Comparison of ENCODE assay signal across 9 mouse cellular contexts in genomic region chr3:144801861-144802260, GRCm38 (mm10). TPM values are rescaled to one million over a fixed set of nuclear protein-coding genes. Genes with fewer than 3 reads are reported as not detected.
DNase-seq lines count a peak whose midpoint lies in the region; ATAC-seq and TF ChIP-seq lines count a peak whose summit lies in the region.
"Had no signal": no experiment of that assay in that cellular context is flagged by ENCODE, and none has a peak within 500 bp of the region (broad histone marks: within the 10 kb centered on the region; RNA-seq: fewer than 3 reads in every experiment).

No protein-coding gene starts in this region.

- no peaks in the 10 kb centered on the region for H3K4me1 ChIP-seq in midbrain, embryonic 14.5 days (ENCODE audit: control insufficient read depth, insufficient read depth, low read length)
- no peaks in the 10 kb centered on the region for H3K4me1 ChIP-seq in midbrain, embryonic 13.5 days (replicated peaks)
- H3K4me1 ChIP-seq in small intestine, adult 2 months (ENCODE audit: control insufficient read depth, insufficient read depth, insufficient read length, low read length): peaks cover 5% of the 10 kb centered on the region; the same call in 1 of the 2 replicates
- H3K4me1 ChIP-seq: limb, embryonic 12.5 days had no signal

- intact Hi-C loops in heart, postnatal 36 days (cut with DNase I): no loop called here

- TF ChIP-seq POLR2A in small intestine, adult 2 months (IDR thresholded peaks at IDR 0.05; ENCODE audit: low read depth, low read length): no peak

- no peaks in the 10 kb centered on the region for H3K27me3 ChIP-seq in midbrain, embryonic 14.5 days (ENCODE audit: control insufficient read depth, insufficient read depth, low read length)
- H3K27me3 ChIP-seq in midbrain, embryonic 13.5 days: no peaks in the 10 kb centered on the region
- no peaks in the 10 kb centered on the region for H3K27me3 ChIP-seq in small intestine, adult 2 months (ENCODE audit: control insufficient read depth, insufficient read depth, low read length)
- H3K27me3 ChIP-seq: limb, embryonic 12.5 days had no signal

- H3K4me2 ChIP-seq in midbrain, embryonic 14.5 days (ENCODE audit: low read length): no peak overlapping the region
- no peak overlapping the region for H3K4me2 ChIP-seq in midbrain, embryonic 13.5 days (replicated peaks)
- H3K4me2 ChIP-seq: limb, embryonic 12.5 days had no signal

- H3K4me3 ChIP-seq in midbrain, embryonic 14.5 days (replicated peaks; ENCODE audit: low read depth, low read length): no peak overlapping the region
- no peak overlapping the region for H3K4me3 ChIP-seq in midbrain, embryonic 13.5 days (replicated peaks)
- no peak overlapping the region for H3K4me3 ChIP-seq in small intestine, adult 2 months (ENCODE audit: low read depth, low read length)
- H3K4me3 ChIP-seq: limb, embryonic 12.5 days had no signal

- DNase-seq in gastrocnemius, postnatal 10 days: peak; percentile 23
- no peak for DNase-seq in gastrocnemius, adult 8-10 months (ENCODE audit: low spot score in 2 of 2)
- DNase-seq in midbrain, embryonic 14.5 days: peak; percentile 48
- peak; percentile 60 for DNase-seq in R1 (ENCODE audit: low read depth, low spot score)
- DNase-seq in heart, postnatal 36 days: peak; percentile 25 to 39
- no peak for DNase-seq in left cerebral cortex, adult 9 months (ENCODE audit: low spot score in 2 of 2)

- H3K27ac ChIP-seq in midbrain, embryonic 14.5 days (replicated peaks; ENCODE audit: low read depth, low read length): no peak overlapping the region
- H3K27ac ChIP-seq in midbrain, embryonic 13.5 days: no peak overlapping the region
- no peak overlapping the region for H3K27ac ChIP-seq in small intestine, adult 2 months (ENCODE audit: insufficient read depth, low read depth, low read length)
- H3K27ac ChIP-seq: limb, embryonic 12.5 days had no signal

- peak; percentile 53; the same call in 1 of the 2 replicates for TF ChIP-seq CTCF in small intestine, adult 2 months (IDR thresholded peaks at IDR 0.05; ENCODE audit: extremely low read depth, insufficient read length, insufficient replicate concordance, low read depth, low read length)

- WGBS in midbrain, embryonic 14.5 days: 37% methylated on average over 8 of the region's 8 CpGs
- 37% methylated on average over 8 of the region's 8 CpGs for WGBS in midbrain, embryonic 13.5 days
- WGBS in small intestine, adult 2 months: 43% methylated on average over 8 of the region's 8 CpGs

- no peaks in the 10 kb centered on the region for H3K36me3 ChIP-seq in midbrain, embryonic 14.5 days (ENCODE audit: control insufficient read depth, insufficient read depth, low read length)
- no peaks in the 10 kb centered on the region for H3K36me3 ChIP-seq in midbrain, embryonic 13.5 days
- peaks cover 3% of the 10 kb centered on the region; the same call in 1 of the 2 replicates for H3K36me3 ChIP-seq in small intestine, adult 2 months (ENCODE audit: control insufficient read depth, insufficient read depth, low read length)
- H3K36me3 ChIP-seq: limb, embryonic 12.5 days had no signal

- no peaks in the 10 kb centered on the region for H3K9me3 ChIP-seq in midbrain, embryonic 14.5 days (ENCODE audit: control insufficient read depth, low read length)
- H3K9me3 ChIP-seq in midbrain, embryonic 13.5 days: no peaks in the 10 kb centered on the region
- H3K9me3 ChIP-seq: limb, embryonic 12.5 days had no signal

- no peak overlapping the region for H3K9ac ChIP-seq in midbrain, embryonic 14.5 days (replicated peaks; ENCODE audit: low read length)
- H3K9ac ChIP-seq in midbrain, embryonic 13.5 days (replicated peaks): no peak overlapping the region
- H3K9ac ChIP-seq: limb, embryonic 12.5 days had no signal

- ATAC-seq in midbrain, embryonic 14.5 days (ENCODE audit: low FRiP score, low TSS enrichment): no peak
- ATAC-seq in midbrain, embryonic 13.5 days: no peak

RNA-seq across cellular contexts. Expression of gene Clca3a2, which starts 17.4 kb away (rescaled TPM):
- not detected for total RNA-seq in gastrocnemius, postnatal 10 days (2021)
- total RNA-seq in gastrocnemius, adult 8-10 months (2022): not detected
- 0.12 TPM in 1 of 2 replicates, not detected in the other for polyA plus RNA-seq in midbrain, embryonic 14.5 days (2014; fragmentation: Nextera tagmentation; extraction: Ambion mirVana)
- polyA plus RNA-seq in midbrain, embryonic 13.5 days (2015; fragmentation: Nextera tagmentation; extraction: Ambion mirVana): not detected in 2 replicates
- under 1 TPM in 1 of 2 experiments, not detected in 1; 0.36 TPM for total RNA-seq in heart, postnatal 36 days (2021)
- polyA plus RNA-seq in small intestine, adult 2 months (2012; rRNA removed): 2.4 and 4.4 TPM in 2 replicates
- polyA plus RNA-seq: limb, embryonic 12.5 days had no signal

RNA-seq across cellular contexts. Expression of gene Clca3a1, which starts 41.1 kb away (rescaled TPM):
- under 1 TPM; 0.20 to 0.31 TPM for total RNA-seq in gastrocnemius, postnatal 10 days (2021)
- total RNA-seq in gastrocnemius, adult 8-10 months (2022): under 1 TPM in 3 of 4 experiments, not detected in 1; 0.07 to 0.27 (median 0.07) TPM
- 0.18 and 0.25 TPM in 2 replicates for polyA plus RNA-seq in midbrain, embryonic 14.5 days (2014; fragmentation: Nextera tagmentation; extraction: Ambion mirVana)
- polyA plus RNA-seq in midbrain, embryonic 13.5 days (2015; fragmentation: Nextera tagmentation; extraction: Ambion mirVana): 0.17 and 0.19 TPM in 2 replicates
- total RNA-seq in heart, postnatal 36 days (2021): 1 to 10 TPM; 1.0 to 1.2 TPM
- polyA plus RNA-seq in small intestine, adult 2 months (2012; rRNA removed): 0.88 and 4.2 TPM in 2 replicates

RNA-seq across cellular contexts. Expression of gene Clca3b, which starts 47.3 kb away (rescaled TPM):
- not detected for total RNA-seq in gastrocnemius, postnatal 10 days (2021)
- not detected for total RNA-seq in gastrocnemius, adult 8-10 months (2022)
- polyA plus RNA-seq in midbrain, embryonic 14.5 days (2014; fragmentation: Nextera tagmentation; extraction: Ambion mirVana): not detected in 2 replicates
- polyA plus RNA-seq in midbrain, embryonic 13.5 days (2015; fragmentation: Nextera tagmentation; extraction: Ambion mirVana): 0.05 TPM in 1 of 2 replicates, not detected in the other
- total RNA-seq in heart, postnatal 36 days (2021): not detected
- 20.7 and 44.3 TPM in 2 replicates for polyA plus RNA-seq in small intestine, adult 2 months (2012; rRNA removed)
- polyA plus RNA-seq: limb, embryonic 12.5 days had no signal

Comparison
In these comparisons a context has a peak if more than half of its experiments do, and no peak if none do; other contexts are left out.
1. DNase-seq: peak in gastrocnemius, postnatal 10 days (single experiment), midbrain, embryonic 14.5 days (single experiment), R1 (single experiment) and heart, postnatal 36 days (2 of 2); none in gastrocnemius, adult 8-10 months (0 of 2) and left cerebral cortex, adult 9 months (0 of 2).